Mouse (Mus musculus) G1E (cell line): ENCODE measurements at regions not wholly inside any gene's neighbourhood (a gene's known extent, or its start where the extent isn't known, plus 50 kb on each side); places are given as distances from the start of the nearest gene placed in this dataset.

ENCODE experiments used
- ATAC-seq: 2 replicates; pipeline ENCODE4 v1.8.0; 2016; ENCODE audit warnings: mild to moderate bottlenecking; ENCODE audit not compliant: insufficient number of reproducible peaks, poor library complexity, low FRiP score, severe bottlenecking; ENCODE audit errors: extremely low read depth
- DNase-seq: peaks from one replicate; pipeline ENCODE4 v3.0.0; 2012; ENCODE audit warnings: low spot score
- H3K27me3 ChIP-seq: 2 replicates; pipeline ENCODE4 v1.6.1; 2012; ENCODE audit warnings: mild to moderate bottlenecking, low read length, inconsistent platforms; ENCODE audit not compliant: insufficient read depth
- H3K36me3 ChIP-seq: replicated peaks from 2 replicates; pipeline ENCODE3; 2012; ENCODE audit warnings: mild to moderate bottlenecking, inconsistent platforms
- H3K4me1 ChIP-seq: 2 replicates; pipeline ENCODE4 v1.6.1; 2012; ENCODE audit warnings: low read depth, low read length, inconsistent platforms, mixed read lengths; ENCODE audit not compliant: insufficient read depth
- H3K4me3 ChIP-seq: 2 replicates; pipeline ENCODE4 v1.5.1; 2012; ENCODE audit warnings: low read depth, mild to moderate bottlenecking, inconsistent platforms, low read length, moderate library complexity, mixed read lengths
- H3K9me3 ChIP-seq: replicated peaks from 2 replicates; pipeline ENCODE4 v1.6.1; 2012; ENCODE audit warnings: inconsistent platforms
- CTCF ChIP-seq: IDR thresholded peaks from 2 replicates; pipeline ENCODE4 v1.5.1; 2012; ENCODE audit warnings: low read depth, low read length, inconsistent platforms, mixed read lengths
- GATA1 ChIP-seq: IDR thresholded peaks from 2 replicates; pipeline ENCODE4 v1.6.1; 2012; ENCODE audit warnings: borderline replicate concordance, low read length, inconsistent platforms, mixed read lengths
- GATA2 ChIP-seq: IDR thresholded peaks from 2 replicates; pipeline ENCODE4 v1.6.1; 2012; ENCODE audit warnings: low read depth, low read length, inconsistent platforms, borderline replicate concordance
- POLR2AphosphoS5 ChIP-seq: IDR thresholded peaks from 2 replicates; pipeline ENCODE4 v1.6.1; 2012; ENCODE audit warnings: low read depth, low read length, inconsistent platforms; ENCODE audit not compliant: insufficient replicate concordance
- TAL1 ChIP-seq: conservative IDR thresholded peaks from 2 replicates; pipeline ENCODE4 v1.6.1; 2012; ENCODE audit warnings: low read depth, low read length, inconsistent platforms, mixed read lengths

DNA sequence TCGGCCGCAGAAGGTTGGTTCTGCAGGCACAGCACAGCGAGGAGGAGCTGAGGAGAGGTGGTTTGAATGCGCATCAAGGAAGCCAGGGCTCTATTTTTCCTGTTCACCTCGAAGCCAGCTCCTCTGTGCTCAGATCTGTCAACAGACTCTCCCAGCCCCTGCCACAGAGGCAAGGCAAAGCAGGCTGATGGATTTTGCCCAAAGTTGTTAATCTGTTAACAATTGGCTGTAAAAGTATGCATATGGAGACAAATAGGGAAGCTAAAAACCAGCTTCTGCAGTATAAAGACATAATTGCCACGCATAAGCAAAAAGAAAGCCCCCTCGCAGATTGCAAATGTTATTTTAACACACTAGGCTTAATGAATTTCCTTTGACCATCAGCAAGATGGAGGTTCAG is 343.3 kb upstream of the Kif2a start:
- Histone ChIP-seq H3K4me1 (no peaks in the 10 kb centered on the region), H3K27me3 (no peaks in the 10 kb centered on the region; the same call in 1 of the 2 replicates), H3K36me3 (no peaks in the 10 kb centered on the region), H3K9me3 (no peaks in the 10 kb centered on the region), H3K4me3 (no peak overlapping the region)
- ATAC-seq, result no peak
- no peak for DNase-seq
- TF ChIP-seq POLR2AphosphoS5, result no peak
- TF ChIP-seq TAL1, result no peak
- no peak for TF ChIP-seq GATA2
- no peak for TF ChIP-seq CTCF
- TF ChIP-seq GATA1, result no peak

DNA sequence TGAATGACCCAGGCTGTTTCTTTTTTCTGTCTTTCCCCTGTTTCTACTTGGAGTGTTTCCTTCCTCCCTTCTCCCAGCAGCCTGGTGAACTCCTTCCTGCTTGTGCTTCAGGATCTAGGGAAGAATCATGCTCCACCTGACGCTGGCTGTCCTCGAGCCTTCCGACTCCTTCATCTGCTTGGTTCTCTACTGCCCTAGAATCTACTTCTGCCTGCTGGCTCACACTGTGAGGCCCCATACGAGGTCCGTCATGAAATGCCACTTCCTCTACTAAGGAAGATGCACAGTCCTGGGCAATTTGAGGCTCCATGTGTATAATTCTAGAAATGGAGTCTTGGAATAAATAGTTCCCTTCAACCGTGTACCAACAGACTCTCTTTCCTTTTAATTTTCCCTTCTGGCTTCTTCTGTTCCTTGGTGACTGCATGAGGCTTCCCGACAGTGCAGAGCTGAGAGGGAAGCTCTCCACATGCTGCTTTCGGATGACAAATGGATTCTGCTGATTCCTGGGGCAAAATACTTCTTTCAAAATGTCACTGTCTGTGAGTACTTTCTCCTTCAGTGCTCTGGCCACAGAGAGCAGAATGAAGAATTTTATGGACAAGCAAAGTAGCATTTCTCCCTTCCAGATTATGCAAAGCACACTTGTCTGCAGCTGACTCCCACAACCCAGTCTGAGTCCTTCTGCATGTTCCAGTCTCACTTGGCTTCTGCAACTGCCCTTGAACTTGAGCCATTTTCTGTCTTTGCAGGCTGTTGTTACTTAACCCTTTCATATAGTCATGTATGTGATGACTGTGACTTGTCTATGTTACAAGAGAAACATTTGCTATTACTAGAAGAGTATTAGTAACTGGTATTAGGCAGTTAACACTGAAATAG is 341.1 kb upstream of the Kif2a start:
- Histone ChIP-seq H3K4me3 (no peak overlapping the region), H3K36me3 (no peaks in the 10 kb centered on the region), H3K27me3 (no peaks in the 10 kb centered on the region; the same call in 1 of the 2 replicates), H3K4me1 (no peaks in the 10 kb centered on the region), H3K9me3 (no peaks in the 10 kb centered on the region)
- no peak for TF ChIP-seq TAL1
- TF ChIP-seq CTCF, result no peak
- TF ChIP-seq POLR2AphosphoS5, result no peak
- no peak for TF ChIP-seq GATA2
- no peak for DNase-seq
- ATAC-seq, result no peak

DNA sequence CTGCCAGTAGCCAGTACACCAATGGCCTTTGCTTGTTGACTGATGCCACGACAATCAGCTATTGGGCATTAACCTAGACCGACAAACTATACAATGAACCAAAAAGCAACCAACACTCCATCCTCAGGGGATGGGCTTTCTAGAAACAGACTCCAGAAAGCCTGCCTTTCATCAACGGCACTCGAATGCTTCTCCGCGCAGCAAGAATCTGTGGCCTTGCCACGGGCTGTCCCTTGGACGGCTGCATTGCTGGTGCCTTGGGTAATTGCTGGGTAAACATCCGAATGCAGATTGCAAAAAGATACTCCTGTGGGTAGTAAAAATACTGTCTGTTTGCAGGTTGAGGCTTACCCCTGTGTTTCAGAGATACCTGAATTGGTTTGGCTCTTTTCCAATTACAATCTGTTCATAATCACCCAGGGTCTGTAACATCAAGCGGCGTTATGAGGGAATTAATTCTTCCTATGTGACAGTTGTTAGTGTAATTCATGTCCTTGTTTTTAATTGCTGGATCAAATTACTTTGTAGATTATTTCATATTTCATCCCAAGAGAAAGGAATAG is 319.0 kb upstream of the Kif2a start:
- Histone ChIP-seq H3K27me3 (no peaks in the 10 kb centered on the region), H3K4me1 (no peaks in the 10 kb centered on the region), H3K4me3 (no peak overlapping the region), H3K36me3 (no peaks in the 10 kb centered on the region), H3K9me3 (no peaks in the 10 kb centered on the region)
- no peak for TF ChIP-seq POLR2AphosphoS5
- TF ChIP-seq GATA2, result no peak
- TF ChIP-seq CTCF, result no peak
- no peak for TF ChIP-seq GATA1
- TF ChIP-seq TAL1, result no peak
- DNase-seq, result no peak
- no peak for ATAC-seq

DNA sequence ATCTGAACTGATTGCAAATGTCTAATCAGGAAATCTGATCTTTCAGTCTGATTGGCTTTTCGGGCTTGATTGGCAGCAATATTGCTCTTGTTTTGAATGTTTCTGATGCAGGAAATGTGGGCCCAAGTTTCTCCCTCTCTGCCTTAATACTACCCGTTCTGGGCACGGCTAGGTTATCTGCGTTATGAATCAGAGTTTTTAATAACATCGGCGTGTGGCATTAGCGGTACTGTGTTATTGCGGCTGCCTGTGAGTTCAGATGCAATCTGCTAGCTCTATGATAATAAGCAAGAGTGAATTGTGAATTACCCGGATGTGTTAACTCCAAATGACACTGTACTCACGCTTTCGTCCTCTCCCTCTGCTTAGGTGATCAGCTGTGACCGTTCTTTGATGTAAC is 316.2 kb upstream of the Kif2a start:
- H3K4me3 ChIP-seq, result no peak overlapping the region
- TF ChIP-seq GATA2, result no peak
- no peak for TF ChIP-seq GATA1
- no peak for TF ChIP-seq TAL1
- TF ChIP-seq CTCF, result no peak
- no peak for TF ChIP-seq POLR2AphosphoS5
- no peaks in the 10 kb centered on the region for H3K4me1 ChIP-seq
- H3K27me3 ChIP-seq, result no peaks in the 10 kb centered on the region
- DNase-seq (no peak), ATAC-seq (no peak)
- H3K9me3 ChIP-seq, result no peaks in the 10 kb centered on the region
- H3K36me3 ChIP-seq, result no peaks in the 10 kb centered on the region

DNA sequence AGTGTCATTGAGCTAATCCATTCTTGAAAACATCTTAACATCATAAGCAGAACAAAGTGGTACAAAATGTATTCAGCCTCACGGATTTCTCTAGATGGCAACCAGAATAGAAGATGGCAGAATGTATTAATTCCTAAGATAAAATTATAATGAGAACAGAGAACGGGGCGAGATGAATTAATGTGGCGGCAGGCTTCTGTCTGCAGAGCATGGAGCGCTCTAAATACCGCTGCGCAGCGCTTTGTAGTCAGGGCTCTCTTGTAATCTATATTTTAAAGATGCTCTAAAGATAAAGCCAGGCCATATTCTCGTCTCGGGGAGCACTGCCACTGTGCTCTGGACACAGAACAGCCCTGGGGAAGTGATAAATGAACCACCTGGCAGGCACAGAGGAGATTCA is 315.2 kb upstream of the Kif2a start:
- no peak overlapping the region for H3K4me3 ChIP-seq
- no peaks in the 10 kb centered on the region for H3K4me1 ChIP-seq
- ATAC-seq (no peak), DNase-seq (no peak)
- no peaks in the 10 kb centered on the region for H3K9me3 ChIP-seq
- TF ChIP-seq POLR2AphosphoS5, result no peak
- no peak for TF ChIP-seq CTCF
- no peak for TF ChIP-seq GATA2
- no peak for TF ChIP-seq TAL1
- TF ChIP-seq GATA1, result no peak
- no peaks in the 10 kb centered on the region for H3K36me3 ChIP-seq
- H3K27me3 ChIP-seq, result no peaks in the 10 kb centered on the region

DNA sequence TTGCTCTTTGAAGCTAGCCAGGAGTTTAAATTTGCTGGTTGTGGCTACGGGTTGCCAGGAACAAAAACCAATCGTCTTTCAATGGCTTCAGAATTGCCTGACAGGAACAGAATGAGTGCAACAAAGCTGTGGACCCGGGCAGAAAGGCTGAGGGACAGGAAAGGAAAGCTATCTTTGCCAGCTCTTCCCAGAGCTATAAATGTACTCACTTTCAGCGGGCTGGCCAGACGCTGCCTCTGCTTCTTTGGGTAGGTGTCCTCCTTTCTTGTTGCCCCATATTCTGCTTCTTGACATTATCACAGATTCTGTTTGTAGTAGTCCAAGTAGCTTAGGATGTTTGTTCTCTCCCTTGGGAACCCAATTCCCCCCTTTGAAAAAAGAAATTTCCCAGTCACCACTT is 307.4 kb upstream of the Kif2a start:
- Histone ChIP-seq H3K36me3 (no peaks in the 10 kb centered on the region), H3K27me3 (no peaks in the 10 kb centered on the region), H3K9me3 (no peaks in the 10 kb centered on the region), H3K4me1 (no peaks in the 10 kb centered on the region), H3K4me3 (no peak overlapping the region)
- DNase-seq (no peak), ATAC-seq (no peak)
- no peak for TF ChIP-seq TAL1
- TF ChIP-seq GATA2, result no peak
- no peak for TF ChIP-seq POLR2AphosphoS5
- TF ChIP-seq CTCF, result no peak
- no peak for TF ChIP-seq GATA1
